Mouse (Mus musculus) limb, embryonic 10.5 days (tissue): ENCODE measurements around the gene Fam166b. TPM values are rescaled to one million over a fixed set of nuclear protein-coding genes. Genes with fewer than 3 reads are reported as not detected.

Source experiments
- DNase-seq: peaks from one replicate; pipeline ENCODE4 v3.0.0-alpha.2; 2017; ENCODE audit warnings: low spot score
- H3K27ac ChIP-seq: fragments of 300-500 bp; sonication (generic); 2 replicates; pipeline ENCODE4 v1.5.1; 2016; ENCODE audit warnings: mild to moderate bottlenecking
- H3K27me3 ChIP-seq: fragments of 300-500 bp; sonication (generic); 2 replicates; pipeline ENCODE4 v1.6.1; 2016; ENCODE audit warnings: low read depth, mild to moderate bottlenecking; ENCODE audit not compliant: poor library complexity, severe bottlenecking
- H3K36me3 ChIP-seq: fragments of 300-500 bp; sonication (generic); 2 replicates; pipeline ENCODE4 v1.6.1; 2016; ENCODE audit warnings: mild to moderate bottlenecking, moderate library complexity
- H3K4me1 ChIP-seq: fragments of 300-500 bp; sonication (generic); 2 replicates; pipeline ENCODE4 v1.6.1; 2016
- H3K4me3 ChIP-seq: fragments of 300-500 bp; sonication (generic); 2 replicates; pipeline ENCODE4 v1.5.1; 2016; ENCODE audit warnings: mild to moderate bottlenecking, moderate library complexity
- H3K9me3 ChIP-seq: fragments of 300-500 bp; sonication (generic); replicated peaks from 2 replicates; pipeline ENCODE4 v1.6.1; 2016; ENCODE audit warnings: mild to moderate bottlenecking
- WGBS: fragments of 180-500 bp; shearing (Covaris S2); methylation state at CpG from one replicate; pipeline ENCODE4 v1.1.7; 2016; 5-methylcytosine and 5-hydroxymethylcytosine counted together
- polyA plus RNA-seq: library from polyadenylated mRNA; unstranded; fragments of >200 nt; fragmentation: Nextera tagmentation; extraction: Ambion mirVana; gene quantifications from 2 replicates; pipeline ENCODE4 v1.2.1, GENCODE M21; 2016

The Fam166b gene
- polyA plus RNA-seq: 0.18 TPM in 1 of 2 replicates, not detected in the other

- 6% methylated on average over 10 of the region's 10 CpGs for WGBS
- peaks cover 15% of the 10 kb centered on the region for H3K36me3 ChIP-seq
Measured at GRCm38 (mm10) chr4:43428946-43429345, at the start of gene Fam166b. Fam166b (minus strand) TSS chr4:43429134.

DNA sequence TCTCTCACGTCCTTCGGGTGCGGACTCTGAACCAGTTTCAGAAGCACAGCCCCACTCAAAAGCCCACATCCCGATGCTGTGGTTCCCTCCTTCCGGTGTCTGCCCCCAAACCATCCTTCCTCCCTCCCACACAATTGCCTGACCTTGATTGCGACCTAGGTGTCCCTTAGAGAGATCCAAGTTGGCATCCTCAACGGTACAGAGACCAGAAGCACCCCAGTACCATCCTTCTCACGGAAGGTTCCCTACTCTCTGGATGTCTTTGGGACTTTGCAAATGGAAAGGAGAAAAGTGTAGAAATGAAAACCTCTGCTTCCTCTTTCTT is 49.6 kb upstream of the Fam166b start:
- Histone ChIP-seq H3K27ac (peak overlapping the region; percentile 81), H3K9me3 (no peaks in the 10 kb centered on the region), H3K27me3 (no peaks in the 10 kb centered on the region), H3K36me3 (no peaks in the 10 kb centered on the region), H3K4me3 (peak overlapping the region; percentile 39), H3K4me1 (peaks cover 4% of the 10 kb centered on the region)
- WGBS: 45% methylated on average over 8 of the region's 8 CpGs
- no peak for DNase-seq

More at GRCm38 (mm10) chr4:43428946-43429345, at the start of gene Fam166b:
- Histone ChIP-seq H3K4me3 (peak within 1 kb of the TSS; percentile 23; the same call in 1 of the 2 replicates), H3K4me1 (peaks cover 32% of the 10 kb centered on the region), H3K27me3 (peaks cover 73% of the 10 kb centered on the region), H3K27ac (no peak within 1 kb of the TSS), H3K9me3 (no peaks in the 10 kb centered on the region)
- DNase-seq: no peak

DNA sequence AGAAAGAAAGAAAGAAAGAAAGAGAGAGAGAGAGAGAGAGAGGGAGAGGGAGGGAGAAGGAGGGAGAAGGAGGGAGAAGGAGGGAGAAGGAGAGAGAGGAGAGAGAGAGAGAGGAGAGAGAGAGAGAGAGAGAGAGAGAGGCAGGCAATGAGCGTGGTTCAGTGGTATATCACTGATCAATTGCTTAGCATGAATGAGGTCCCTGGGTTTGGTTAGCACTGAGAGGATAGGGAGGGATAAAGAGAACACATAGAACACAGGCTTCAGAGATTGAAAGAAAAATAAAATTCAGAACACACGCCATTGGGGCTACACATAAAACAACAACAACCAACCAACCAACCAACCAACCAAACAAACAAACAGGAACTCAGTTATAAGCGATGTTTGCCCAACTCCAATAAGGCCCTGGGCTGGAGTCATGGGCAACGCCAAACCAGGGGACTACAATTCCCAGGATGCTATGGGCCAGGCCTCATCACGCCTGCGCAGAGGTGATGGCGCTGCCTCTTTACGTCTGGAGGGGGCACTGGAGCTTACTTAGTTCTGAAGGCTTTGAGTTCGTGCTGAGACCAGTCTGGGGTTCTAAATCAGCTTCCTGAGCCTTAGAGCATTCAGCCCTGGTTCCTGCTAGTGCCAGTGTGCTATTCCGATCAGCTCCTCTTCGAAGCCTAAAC is 49.1 kb upstream of the Fam166b start:
- H3K27ac ChIP-seq: peak overlapping the region; percentile 81
- H3K4me3 ChIP-seq: peak overlapping the region; percentile 39
- peak; percentile 83 for DNase-seq
- no peaks in the 10 kb centered on the region for H3K36me3 ChIP-seq
- H3K27me3 ChIP-seq: no peaks in the 10 kb centered on the region
- peaks cover 4% of the 10 kb centered on the region for H3K4me1 ChIP-seq
- no peaks in the 10 kb centered on the region for H3K9me3 ChIP-seq
- 14% methylated on average over 11 of the region's 11 CpGs for WGBS

- DNase-seq: no peak
- Histone ChIP-seq H3K4me3 (no peak overlapping the region), H3K27ac (no peak overlapping the region), H3K27me3 (no peaks in the 10 kb centered on the region), H3K9me3 (no peaks in the 10 kb centered on the region), H3K36me3 (no peaks in the 10 kb centered on the region), H3K4me1 (peaks cover 4% of the 10 kb centered on the region)
- WGBS: 85% methylated on average over 6 of the region's 6 CpGs
Measured at GRCm38 (mm10) chr4:43476604-43477003, 47.7 kb upstream of the Fam166b start.

- no peak for DNase-seq
- no peaks in the 10 kb centered on the region for H3K9me3 ChIP-seq
- H3K27me3 ChIP-seq: no peaks in the 10 kb centered on the region
- no peak overlapping the region for H3K4me3 ChIP-seq
- H3K36me3 ChIP-seq: no peaks in the 10 kb centered on the region
- H3K4me1 ChIP-seq: peaks cover 4% of the 10 kb centered on the region
- no peak overlapping the region for H3K27ac ChIP-seq
- WGBS: 88% methylated on average over 1 of the region's 1 CpGs
Measured at GRCm38 (mm10) chr4:43473636-43474035, 44.7 kb upstream of the Fam166b start.

DNA sequence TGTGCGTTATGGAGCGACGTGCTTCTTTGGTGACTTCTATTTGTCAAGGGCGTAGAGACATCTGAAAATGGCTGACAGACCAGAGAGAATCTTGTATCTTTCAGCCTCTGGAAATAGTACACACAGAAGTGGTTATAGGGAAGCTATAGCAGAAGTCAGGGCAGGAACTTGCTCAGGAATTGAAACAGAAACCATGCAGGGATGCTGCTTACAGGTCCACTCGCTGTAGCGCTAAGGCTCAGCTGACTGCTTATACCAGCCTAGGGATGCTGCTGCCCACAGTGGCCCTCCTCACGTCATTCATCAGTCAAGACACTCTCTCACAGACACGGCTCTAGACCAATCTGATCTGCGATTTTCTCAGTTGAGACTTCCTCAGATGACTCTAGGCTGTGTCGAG is 41.4 kb upstream of the Fam166b start:
- H3K4me1 ChIP-seq: no peaks in the 10 kb centered on the region
- H3K36me3 ChIP-seq: no peaks in the 10 kb centered on the region
- no peak for DNase-seq
- 94% methylated on average over 10 of the region's 10 CpGs for WGBS
- H3K27ac ChIP-seq: no peak overlapping the region
- no peak overlapping the region for H3K4me3 ChIP-seq
- H3K27me3 ChIP-seq: no peaks in the 10 kb centered on the region
- H3K9me3 ChIP-seq: no peaks in the 10 kb centered on the region

GRCm38 (mm10) chr4:43466872-43467271 is 37.9 kb upstream of the Fam166b start:
- Histone ChIP-seq H3K27me3 (no peaks in the 10 kb centered on the region), H3K36me3 (no peaks in the 10 kb centered on the region), H3K9me3 (no peaks in the 10 kb centered on the region), H3K4me1 (no peaks in the 10 kb centered on the region), H3K27ac (no peak overlapping the region), H3K4me3 (no peak overlapping the region)
- DNase-seq: no peak
- 93% methylated on average over 7 of the region's 7 CpGs for WGBS

DNA sequence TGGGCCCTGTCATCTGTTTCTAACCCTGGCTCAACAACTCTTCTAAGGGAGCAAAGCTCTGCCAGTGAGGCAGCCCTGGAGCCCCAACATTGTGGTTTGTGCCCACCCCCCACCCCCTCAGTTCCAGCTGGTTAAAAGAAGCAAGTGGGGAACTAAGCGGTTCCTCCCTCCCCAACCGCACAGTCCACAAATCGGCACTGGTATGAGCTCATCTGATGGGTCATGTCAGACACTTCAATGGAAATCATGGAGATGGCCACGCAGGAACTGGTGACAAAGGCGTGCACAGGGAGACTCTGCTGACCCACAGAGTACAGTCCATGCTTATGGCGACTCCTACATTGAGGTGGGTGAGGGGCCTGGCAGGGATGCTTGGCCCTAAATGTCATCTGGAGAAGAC is 37.0 kb upstream of the Fam166b start:
- Histone ChIP-seq H3K9me3 (no peaks in the 10 kb centered on the region), H3K36me3 (no peaks in the 10 kb centered on the region), H3K27ac (no peak overlapping the region), H3K4me3 (no peak overlapping the region), H3K27me3 (no peaks in the 10 kb centered on the region), H3K4me1 (no peaks in the 10 kb centered on the region)
- no peak for DNase-seq
- 84% methylated on average over 6 of the region's 6 CpGs for WGBS

- Histone ChIP-seq H3K9me3 (no peaks in the 10 kb centered on the region), H3K4me3 (no peak overlapping the region)
- 87% methylated on average over 5 of the region's 5 CpGs for WGBS
Measured at GRCm38 (mm10) chr4:43463102-43463501, 34.2 kb upstream of the Fam166b start.

DNA sequence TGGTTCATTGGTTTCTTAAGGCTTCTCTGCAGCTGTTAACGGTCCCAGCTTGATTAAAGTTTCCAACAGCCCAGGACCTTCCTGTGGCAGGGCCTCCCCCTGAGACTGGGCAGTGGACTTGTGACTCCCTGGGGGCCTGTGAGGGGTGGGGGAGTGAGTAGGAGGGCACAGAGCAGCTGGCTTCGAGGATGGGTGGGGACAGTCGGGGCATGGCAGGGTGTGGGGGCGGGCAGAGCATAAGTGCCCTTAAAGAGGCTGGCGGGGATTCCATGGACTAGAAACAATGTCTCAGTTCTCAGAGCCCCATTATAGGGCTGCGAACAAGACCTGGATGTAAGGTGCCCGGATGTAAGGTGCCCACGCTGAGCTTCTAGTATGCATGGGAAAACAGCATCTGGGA is 28.2 kb upstream of the Fam166b start:
- 23% methylated on average over 8 of the region's 8 CpGs for WGBS
- Histone ChIP-seq H3K9me3 (no peaks in the 10 kb centered on the region), H3K27ac (no peak overlapping the region), H3K4me3 (no peak overlapping the region), H3K4me1 (peaks cover 30% of the 10 kb centered on the region), H3K36me3 (no peaks in the 10 kb centered on the region), H3K27me3 (peaks cover 46% of the 10 kb centered on the region)
- DNase-seq: no peak

More at GRCm38 (mm10) chr4:43463102-43463501, 34.2 kb upstream of the Fam166b start:
- no peaks in the 10 kb centered on the region for H3K27me3 ChIP-seq
- no peak for DNase-seq
- H3K27ac ChIP-seq: no peak overlapping the region
- no peaks in the 10 kb centered on the region for H3K36me3 ChIP-seq
- H3K4me1 ChIP-seq: peaks cover 5% of the 10 kb centered on the region; the same call in 1 of the 2 replicates

- 27% methylated on average over 4 of the region's 4 CpGs for WGBS
- Histone ChIP-seq H3K36me3 (no peaks in the 10 kb centered on the region), H3K4me1 (peaks cover 30% of the 10 kb centered on the region), H3K27me3 (peaks cover 53% of the 10 kb centered on the region), H3K4me3 (no peak overlapping the region), H3K27ac (no peak overlapping the region), H3K9me3 (no peaks in the 10 kb centered on the region)
- DNase-seq: no peak
Measured at GRCm38 (mm10) chr4:43456470-43456869, 27.5 kb upstream of the Fam166b start.

DNA sequence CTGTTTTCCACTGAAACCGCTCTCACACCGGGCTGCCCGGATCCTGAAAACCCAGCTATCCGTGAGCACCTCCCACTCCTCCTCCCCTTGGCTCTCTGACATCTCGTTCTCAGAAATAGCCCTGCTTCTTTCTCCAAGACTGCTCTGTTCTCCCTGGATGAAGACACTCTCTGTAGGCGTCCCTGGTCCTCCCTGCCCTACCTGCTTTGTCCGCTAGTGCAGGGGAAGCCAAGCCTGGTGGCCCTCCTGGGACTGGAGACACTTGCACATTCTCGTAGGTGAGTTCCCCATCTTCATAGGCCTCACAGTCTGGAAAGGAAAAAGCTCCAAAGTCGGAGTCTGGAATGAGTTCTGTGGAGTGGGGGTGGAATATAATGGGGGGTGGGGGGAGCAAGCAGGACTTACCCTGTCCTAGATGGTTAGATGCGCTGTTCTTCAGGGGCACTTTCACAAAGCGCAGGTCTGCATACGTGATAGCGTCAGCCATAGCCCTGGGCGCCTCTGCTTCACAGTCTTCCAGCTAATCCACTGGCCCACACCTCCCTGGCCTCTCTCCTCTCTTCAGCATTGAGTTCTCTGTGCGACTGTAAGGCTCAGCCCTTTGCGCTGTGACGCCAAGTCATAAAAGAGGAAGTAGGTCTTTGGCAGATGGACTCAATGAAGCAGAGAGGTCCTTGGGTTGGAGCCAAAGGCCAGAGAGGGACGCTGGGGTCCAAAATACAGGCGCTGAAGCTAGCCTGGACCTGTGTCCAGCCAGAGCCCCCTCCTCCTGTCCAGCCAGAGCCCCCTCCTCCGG is 25.3 kb upstream of the Fam166b start, which contains the start of gene Cd72:
Cd72 (minus strand) TSS at position 588 of the 796 bp plus-strand sequence.
- peaks cover 24% of the 10 kb centered on the region for H3K4me1 ChIP-seq
- no peaks in the 10 kb centered on the region for H3K36me3 ChIP-seq
- H3K27ac ChIP-seq: 0 out of 2 replicates have a peak within 1 kb of the TSS, but pooled peaks have one; percentile 34
- no peaks in the 10 kb centered on the region for H3K9me3 ChIP-seq
- H3K27me3 ChIP-seq: peaks cover 57% of the 10 kb centered on the region
- 29% methylated on average over 20 of the region's 20 CpGs for WGBS
- no peak for DNase-seq
- H3K4me3 ChIP-seq: peak within 1 kb of the TSS; percentile 41

DNA sequence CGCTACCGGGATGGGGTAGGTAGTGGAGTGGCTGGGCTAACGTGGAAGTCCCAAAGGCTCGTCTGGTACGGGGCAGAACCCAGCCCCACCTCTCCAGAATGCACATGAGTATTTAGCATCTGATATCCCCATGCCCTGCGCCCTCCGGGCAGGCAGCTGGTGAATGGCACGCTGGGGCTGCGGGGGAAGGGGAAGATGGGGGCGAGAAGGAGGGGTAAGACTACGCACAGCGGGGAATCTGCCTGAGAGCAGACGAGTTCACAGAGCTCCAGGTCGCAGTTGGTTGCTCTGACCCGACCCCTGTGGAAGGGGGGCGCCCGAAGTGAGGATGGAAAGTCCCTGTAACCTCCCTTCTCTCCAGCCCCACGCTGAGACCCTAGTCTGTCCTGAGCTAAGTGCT is 24.5 kb upstream of the Fam166b start:
- Histone ChIP-seq H3K36me3 (peaks cover 3% of the 10 kb centered on the region), H3K4me3 (peak overlapping the region; percentile 41), H3K27me3 (peaks cover 57% of the 10 kb centered on the region), H3K9me3 (no peaks in the 10 kb centered on the region), H3K27ac (0 out of 2 replicates have a peak overlapping the region, but pooled peaks have one; percentile 34), H3K4me1 (peaks cover 24% of the 10 kb centered on the region)
- under 1% methylated on average over 18 of the region's 18 CpGs for WGBS
- DNase-seq: peak; percentile 47
